Mouse (Mus musculus) embryonic facial prominence, embryonic 14.5 days (tissue): ENCODE data around the gene Slc43a2. TPM values are rescaled to one million over a fixed set of nuclear protein-coding genes. Genes with fewer than 3 reads are reported as not detected.
"Not testable (repeated sequence)": the region's sequence is repeated elsewhere in the genome, so short reads cannot be mapped to it uniquely, and the experiment has no call there.

Experiments
- ATAC-seq: fragments of 200-750 bp; cut with Nextera tagmentation; 2 replicates; pipeline ENCODE4 v1.8.0; 2017; ENCODE audit warnings: low read depth, moderate number of reproducible peaks, moderate TSS enrichment
- DNase-seq: peaks from one replicate; pipeline ENCODE4 v3.0.0-alpha.2; 2015; ENCODE audit warnings: low spot score
- H3K27ac ChIP-seq: fragments of 300-500 bp; sonication (generic); replicated peaks from 2 replicates; pipeline ENCODE4 v1.5.1; 2014; ENCODE audit warnings: low read depth, mild to moderate bottlenecking, low read length, moderate library complexity
- H3K27me3 ChIP-seq: fragments of 300-500 bp; sonication (generic); replicated peaks from 2 replicates; pipeline ENCODE4 v1.6.1; 2014; ENCODE audit warnings: low read length; ENCODE audit not compliant: control insufficient read depth, insufficient read depth
- H3K36me3 ChIP-seq: fragments of 300-500 bp; sonication (generic); 2 replicates; pipeline ENCODE4 v1.6.1; 2014; ENCODE audit warnings: low read length, mixed read lengths; ENCODE audit not compliant: control insufficient read depth, insufficient read depth
- H3K4me1 ChIP-seq: fragments of 300-500 bp; sonication (generic); 2 replicates; pipeline ENCODE4 v1.6.1; 2014; ENCODE audit warnings: antibody characterized with exemption, low read length; ENCODE audit not compliant: control insufficient read depth, insufficient read depth
- H3K4me2 ChIP-seq: fragments of 300-500 bp; sonication (generic); 2 replicates; pipeline ENCODE4 v1.6.1; 2014; ENCODE audit warnings: low read depth, mild to moderate bottlenecking, low read length, moderate library complexity, mixed read lengths
- H3K4me3 ChIP-seq: fragments of 300-500 bp; sonication (generic); 2 replicates; pipeline ENCODE4 v1.5.1; 2014; ENCODE audit warnings: low read depth, mild to moderate bottlenecking, low read length
- H3K9ac ChIP-seq: fragments of 300-500 bp; sonication (generic); 2 replicates; pipeline ENCODE4 v1.6.1; 2014; ENCODE audit warnings: low read depth, mild to moderate bottlenecking, low read length, moderate library complexity, mixed read lengths
- H3K9me3 ChIP-seq: fragments of 300-500 bp; sonication (generic); 2 replicates; pipeline ENCODE4 v1.6.1; 2016; ENCODE audit warnings: low read length; ENCODE audit not compliant: control insufficient read depth
- WGBS: fragments of 180-500 bp; shearing (Covaris S2); extraction: QIAGEN DNeasy Blood & Tissue Kit; methylation state at CpG from one replicate; pipeline ENCODE4 v1.1.7; 2014; 5-methylcytosine and 5-hydroxymethylcytosine counted together
- polyA plus RNA-seq: library from polyadenylated mRNA; unstranded; fragments of >200 nt; fragmentation: Nextera tagmentation; extraction: Ambion mirVana; gene quantifications from 2 replicates; pipeline ENCODE4 v1.2.1, GENCODE M21; 2014

The Slc43a2 gene
- polyA plus RNA-seq, 1 experiment from 2014 or later: 4.3 TPM

DNA sequence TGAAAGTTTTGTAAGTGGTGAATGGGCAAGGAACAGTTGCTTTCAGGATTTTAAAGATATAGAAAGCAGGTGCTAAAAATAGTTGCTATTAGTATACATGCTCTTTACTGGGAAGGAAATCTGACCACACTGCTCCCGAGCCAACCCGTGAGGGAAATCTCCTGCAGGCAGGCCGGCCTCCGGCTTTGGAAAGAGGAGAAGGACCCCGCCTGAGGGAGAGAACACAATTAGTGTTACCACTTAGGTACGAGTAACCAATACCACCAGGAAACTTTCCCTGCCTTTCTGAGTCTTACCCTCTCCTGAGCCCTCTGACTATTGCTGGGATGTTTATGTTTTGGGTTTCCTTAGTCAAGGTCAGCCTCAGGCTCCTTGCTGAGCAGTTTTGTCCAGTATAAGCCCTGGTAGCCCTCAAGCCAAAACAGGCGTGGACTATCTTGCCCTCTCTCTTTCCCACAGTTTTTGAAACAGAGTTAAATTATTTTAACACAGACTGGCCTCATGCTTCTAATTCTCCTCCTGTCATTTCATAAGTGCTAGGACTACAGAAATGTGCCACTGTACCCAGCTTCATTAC lies 21.5 kb downstream of the Slc43a2 start:
- Histone ChIP-seq H3K4me2 (no peak overlapping the region), H3K36me3 (no peaks in the 10 kb centered on the region), H3K27ac (peak overlapping the region; percentile 45), H3K9ac (no peak overlapping the region), H3K4me1 (peaks cover 20% of the 10 kb centered on the region), H3K27me3 (no peaks in the 10 kb centered on the region), H3K4me3 (no peak overlapping the region), H3K9me3 (no peaks in the 10 kb centered on the region)
- peak; percentile 64 for DNase-seq
- 30% methylated on average over 7 of the region's 7 CpGs for WGBS
- ATAC-seq: no peak

DNA sequence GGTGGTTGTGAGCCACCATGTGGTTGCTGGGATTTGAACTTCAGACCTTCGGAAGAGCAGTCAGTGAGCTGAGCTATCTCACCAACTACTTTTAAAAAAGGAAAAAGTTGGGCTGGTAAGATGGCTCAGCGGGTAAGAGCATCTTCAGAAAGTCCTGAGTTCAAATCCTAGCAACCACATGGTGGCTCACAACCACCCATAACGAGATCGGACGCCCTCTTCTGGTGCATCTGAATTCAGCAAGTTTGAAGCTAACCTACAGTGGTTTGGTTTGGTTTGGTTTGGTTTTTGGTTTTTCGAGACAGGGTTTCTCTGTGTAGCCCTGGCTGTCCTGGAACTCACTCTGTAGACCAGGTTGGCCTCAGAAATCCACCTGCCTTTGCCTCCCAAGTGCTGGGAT lies 24.5 kb downstream of the Slc43a2 start:
- WGBS: 88% methylated on average over 6 of the region's 6 CpGs
- not testable (repeated sequence) for ATAC-seq

GRCm38 (mm10) chr11:75557142-75557541 lies 25.6 kb downstream of the Slc43a2 start:
- no peak overlapping the region for H3K4me3 ChIP-seq
- no peaks in the 10 kb centered on the region for H3K27me3 ChIP-seq
- ATAC-seq: no peak
- no peak overlapping the region for H3K9ac ChIP-seq
- no peaks in the 10 kb centered on the region for H3K36me3 ChIP-seq
- H3K9me3 ChIP-seq: no peaks in the 10 kb centered on the region
- peaks cover 8% of the 10 kb centered on the region for H3K4me1 ChIP-seq
- 53% methylated on average over 6 of the region's 6 CpGs for WGBS
- DNase-seq: no peak
- H3K27ac ChIP-seq: no peak overlapping the region
- no peak overlapping the region for H3K4me2 ChIP-seq

More for the DNA sequence above, 24.5 kb downstream of the Slc43a2 start:
- H3K27me3 ChIP-seq, H3K9me3 ChIP-seq, H3K4me3 ChIP-seq, H3K9ac ChIP-seq, H3K36me3 ChIP-seq, H3K27ac ChIP-seq, DNase-seq, H3K4me2 ChIP-seq: not testable (repeated sequence)
- peaks cover 15% of the 10 kb centered on the region for H3K4me1 ChIP-seq

DNA sequence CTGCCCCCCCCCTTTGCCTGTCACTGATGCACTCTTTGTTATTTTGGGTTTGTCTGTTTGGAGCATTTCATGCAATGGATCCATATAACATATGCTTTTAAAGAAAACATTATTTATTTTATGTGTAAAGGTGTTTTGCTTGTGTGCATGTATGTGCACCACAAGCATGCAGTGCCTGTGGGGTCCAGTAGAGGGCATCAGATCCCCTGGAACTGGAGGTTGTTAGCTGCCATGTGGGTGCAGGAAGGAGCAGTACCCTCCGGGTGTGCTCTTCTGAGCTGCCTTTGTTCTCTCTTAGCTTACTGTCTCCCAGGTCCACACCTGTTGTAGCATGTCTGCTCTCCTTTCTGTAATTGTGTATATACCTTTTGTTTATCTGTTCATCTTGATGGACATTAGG lies 26.6 kb downstream of the Slc43a2 start:
- Histone ChIP-seq H3K36me3 (no peaks in the 10 kb centered on the region), H3K9me3 (no peaks in the 10 kb centered on the region), H3K4me2 (no peak overlapping the region), H3K4me3 (no peak overlapping the region), H3K27me3 (no peaks in the 10 kb centered on the region), H3K27ac (no peak overlapping the region), H3K9ac (no peak overlapping the region), H3K4me1 (no peaks in the 10 kb centered on the region)
- DNase-seq (no peak), ATAC-seq (no peak)
- WGBS: 88% methylated on average over 1 of the region's 1 CpGs

- DNase-seq: no peak
- H3K27me3 ChIP-seq: no peaks in the 10 kb centered on the region
Observed at GRCm38 (mm10) chr11:75559870-75560504, 28.5 kb downstream of the Slc43a2 start.

GRCm38 (mm10) chr11:75560530-75561409 lies 29.3 kb downstream of the Slc43a2 start:
- no peak overlapping the region for H3K27ac ChIP-seq
- H3K36me3 ChIP-seq: no peaks in the 10 kb centered on the region
- WGBS: 72% methylated on average over 14 of the region's 14 CpGs
- H3K4me1 ChIP-seq: no peaks in the 10 kb centered on the region
- no peaks in the 10 kb centered on the region for H3K9me3 ChIP-seq
- ATAC-seq: no peak
- DNase-seq: no peak
- no peak overlapping the region for H3K4me3 ChIP-seq
- no peak overlapping the region for H3K9ac ChIP-seq
- no peak overlapping the region for H3K4me2 ChIP-seq
- no peaks in the 10 kb centered on the region for H3K27me3 ChIP-seq

More at GRCm38 (mm10) chr11:75559870-75560504, 28.5 kb downstream of the Slc43a2 start:
- 88% methylated on average over 8 of the region's 8 CpGs for WGBS
- H3K9me3 ChIP-seq: no peaks in the 10 kb centered on the region
- H3K4me1 ChIP-seq: no peaks in the 10 kb centered on the region
- no peak overlapping the region for H3K4me3 ChIP-seq
- no peak overlapping the region for H3K27ac ChIP-seq
- no peaks in the 10 kb centered on the region for H3K36me3 ChIP-seq
- H3K4me2 ChIP-seq: no peak overlapping the region
- H3K9ac ChIP-seq: no peak overlapping the region
- no peak for ATAC-seq

DNA sequence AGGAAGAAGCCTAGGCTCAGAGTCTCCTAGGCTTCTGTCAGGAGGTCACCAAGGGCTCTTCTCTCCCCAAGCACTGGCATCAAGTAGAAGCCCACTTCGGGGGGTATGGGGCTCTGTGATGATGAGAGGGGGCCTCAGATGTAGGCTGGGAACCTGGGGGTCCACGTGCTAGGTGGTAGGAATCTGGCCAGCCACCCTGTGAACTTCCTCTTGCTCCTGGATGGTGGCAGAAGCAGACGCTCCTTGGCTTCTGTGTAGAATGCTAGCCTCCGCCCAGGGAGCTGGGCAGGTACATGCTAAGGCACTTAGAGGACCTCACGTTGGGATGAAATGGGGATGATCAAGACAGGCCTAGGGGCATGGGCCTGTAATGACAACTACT lies 29.9 kb downstream of the Slc43a2 start:
- WGBS: 83% methylated on average over 5 of the region's 5 CpGs
- DNase-seq: no peak
- H3K27me3 ChIP-seq: no peaks in the 10 kb centered on the region

DNA sequence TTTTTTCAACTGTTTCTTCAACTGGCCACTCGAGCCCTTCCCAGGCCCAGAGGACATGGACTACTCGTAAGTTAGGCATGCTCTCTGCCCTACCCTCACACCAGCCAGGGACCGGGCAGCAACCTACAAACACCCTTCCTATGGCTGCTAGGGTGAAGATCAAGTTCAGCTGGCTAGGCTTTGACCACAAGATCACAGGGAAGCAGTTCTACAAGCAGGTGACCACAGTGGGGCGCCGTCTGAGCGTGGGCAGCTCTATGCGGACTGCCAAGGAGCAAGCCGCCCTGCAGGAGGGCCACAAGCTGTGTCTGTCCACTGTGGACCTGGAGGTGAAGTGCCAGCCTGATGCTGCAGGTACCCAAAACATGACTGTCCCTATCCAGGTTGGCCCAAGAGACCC lies 31.3 kb downstream of the Slc43a2 start:
- no peaks in the 10 kb centered on the region for H3K27me3 ChIP-seq
- H3K36me3 ChIP-seq: no peaks in the 10 kb centered on the region
- H3K9ac ChIP-seq: no peak overlapping the region
- no peaks in the 10 kb centered on the region for H3K9me3 ChIP-seq
- H3K4me1 ChIP-seq: no peaks in the 10 kb centered on the region
- no peak overlapping the region for H3K4me3 ChIP-seq
- no peak overlapping the region for H3K4me2 ChIP-seq
- DNase-seq (no peak), ATAC-seq (no peak)
- H3K27ac ChIP-seq: no peak overlapping the region
- WGBS: 87% methylated on average over 8 of the region's 8 CpGs

More for the DNA sequence above, 29.9 kb downstream of the Slc43a2 start:
- ATAC-seq: no peak
- no peak overlapping the region for H3K27ac ChIP-seq
- no peaks in the 10 kb centered on the region for H3K4me1 ChIP-seq
- no peaks in the 10 kb centered on the region for H3K9me3 ChIP-seq
- no peaks in the 10 kb centered on the region for H3K36me3 ChIP-seq
- no peak overlapping the region for H3K4me3 ChIP-seq
- H3K4me2 ChIP-seq: no peak overlapping the region
- no peak overlapping the region for H3K9ac ChIP-seq
